Mouse (Mus musculus) neural tube, embryonic 10.5 days (tissue): ENCODE results near the gene Snn.

Experiments
- DNase-seq: peaks from one replicate; pipeline ENCODE4 v3.0.0-alpha.2; 2017; ENCODE audit warnings: low spot score; ENCODE audit errors: extremely low spot score

Gene Snn

DNA sequence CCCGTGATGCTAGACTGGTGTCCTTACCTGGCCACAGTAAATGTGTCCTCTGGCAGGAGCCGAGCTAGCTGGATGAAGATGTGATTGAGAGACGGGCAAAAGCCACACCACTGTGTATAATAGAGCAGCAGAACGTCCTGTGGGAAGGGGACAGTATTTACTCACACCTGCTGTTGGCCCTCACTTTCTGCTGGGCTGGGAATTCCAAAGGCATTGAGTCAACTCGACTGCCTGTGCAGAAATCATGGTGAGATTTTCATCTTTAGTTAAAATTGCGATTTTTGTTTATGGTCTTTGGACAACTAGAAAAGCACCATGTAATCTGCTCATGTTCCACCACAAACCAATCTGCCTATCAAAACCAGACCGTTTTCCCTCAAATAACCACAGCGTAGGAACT, 23.4 kb downstream of the Snn start:
- DNase-seq = no peak

DNA sequence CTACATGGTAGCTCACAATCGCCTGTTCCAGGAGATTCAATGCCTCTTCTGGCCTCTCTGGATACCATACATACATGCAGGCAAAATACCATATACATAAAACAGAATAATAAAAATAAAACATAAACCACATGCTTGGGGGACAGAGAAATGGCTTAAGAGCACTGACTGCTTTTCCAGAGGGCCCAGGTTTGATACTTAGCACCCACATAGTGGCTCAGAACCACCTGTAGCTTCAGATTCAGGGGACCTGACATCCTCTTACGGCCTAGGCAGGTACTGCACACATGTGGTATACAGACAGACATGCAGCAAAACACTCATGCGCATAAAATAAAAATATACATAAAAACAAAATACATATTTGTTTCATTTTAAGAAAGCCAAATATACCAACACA, 25.6 kb downstream of the Snn start:
- DNase-seq = no peak

DNA sequence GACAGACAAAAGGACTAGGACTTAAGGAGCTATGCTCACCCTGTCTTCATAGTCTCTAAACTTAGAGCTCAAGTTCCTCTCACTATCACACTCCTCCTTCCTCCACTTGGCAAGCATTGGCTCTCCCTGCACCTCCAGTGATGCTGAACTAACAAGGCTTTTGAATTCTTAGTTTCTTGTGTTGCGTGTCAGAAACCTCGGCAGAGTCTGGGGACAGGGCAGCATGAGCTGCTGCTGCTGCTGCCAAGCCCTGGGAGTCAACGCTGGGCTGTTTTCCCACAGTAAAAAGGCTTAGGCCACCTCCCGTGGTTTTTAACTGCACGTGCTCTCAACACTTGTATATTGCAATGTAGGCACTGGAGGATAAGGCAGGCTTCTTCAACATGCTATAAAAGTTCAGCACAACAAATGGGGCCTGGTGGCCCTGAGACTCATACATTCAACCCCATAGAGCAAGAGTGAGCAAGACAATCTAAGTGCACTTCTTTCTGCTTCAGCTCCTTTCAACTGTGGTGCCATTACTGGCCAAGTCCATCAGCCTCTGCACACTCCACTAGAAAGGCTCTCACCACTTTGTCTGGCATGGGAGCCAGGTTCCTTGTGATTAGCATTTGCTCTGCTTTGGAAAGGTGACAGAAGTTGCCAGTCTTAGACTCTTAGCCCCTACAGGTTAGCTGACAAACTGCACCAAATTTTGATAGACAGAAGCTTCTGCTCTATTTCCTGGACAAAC, 26.3 kb downstream of the Snn start:
- no peak for DNase-seq

DNA sequence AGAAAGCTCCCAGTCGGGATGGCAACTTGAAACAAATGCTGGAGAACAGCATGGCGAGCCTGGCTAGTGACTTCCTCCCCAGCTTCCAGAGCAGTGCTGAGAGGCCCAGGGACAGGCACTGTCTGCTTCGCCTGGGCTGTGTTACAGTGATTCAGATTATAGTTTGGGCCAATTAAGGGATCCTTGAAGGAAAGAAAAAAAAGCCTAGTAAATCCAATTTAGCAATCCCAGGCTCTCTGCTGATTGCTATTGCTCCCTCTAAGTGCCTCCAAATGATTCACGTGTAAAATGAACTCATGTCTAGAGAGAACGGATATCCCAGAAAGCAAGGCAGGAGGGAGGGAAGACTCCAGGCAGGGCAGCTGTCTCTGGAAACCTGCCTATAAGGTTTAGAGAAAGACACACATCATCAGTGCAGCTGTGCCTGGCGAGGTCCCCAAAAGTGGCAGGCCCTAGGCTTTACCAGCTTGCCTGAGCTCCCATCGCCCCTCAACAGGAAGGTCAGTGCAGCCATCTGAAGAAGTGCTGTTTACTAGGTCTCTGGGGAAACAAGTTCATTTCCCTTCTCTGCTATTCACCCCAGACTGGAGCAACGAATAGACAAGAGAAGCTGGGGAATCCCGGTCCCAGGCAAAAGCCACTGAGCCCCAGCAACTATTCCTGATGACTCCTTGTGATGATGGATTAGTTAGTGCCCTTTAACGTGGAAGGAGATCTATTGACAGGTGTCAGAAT, 30.3 kb downstream of the Snn start:
- DNase-seq = no peak

DNA sequence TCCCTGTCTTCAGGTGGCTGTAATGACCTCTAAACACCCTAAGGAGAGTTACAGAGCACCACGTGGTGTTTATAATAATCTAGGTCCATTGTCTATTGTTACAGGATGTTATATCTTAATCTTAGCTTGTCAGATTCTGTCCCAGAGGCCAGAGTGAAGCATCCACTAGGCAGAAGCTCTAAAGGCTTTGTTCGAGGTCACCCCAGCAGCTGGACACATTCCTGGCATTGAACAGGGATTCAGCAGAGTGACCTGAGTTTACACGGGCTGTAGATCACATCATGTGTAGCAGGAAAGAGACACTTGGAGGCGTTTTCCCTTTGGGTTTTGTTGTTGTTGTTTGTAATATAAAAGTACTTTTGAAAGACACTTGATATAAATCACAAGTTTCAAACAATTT, 31.3 kb downstream of the Snn start:
- DNase-seq = no peak

DNA sequence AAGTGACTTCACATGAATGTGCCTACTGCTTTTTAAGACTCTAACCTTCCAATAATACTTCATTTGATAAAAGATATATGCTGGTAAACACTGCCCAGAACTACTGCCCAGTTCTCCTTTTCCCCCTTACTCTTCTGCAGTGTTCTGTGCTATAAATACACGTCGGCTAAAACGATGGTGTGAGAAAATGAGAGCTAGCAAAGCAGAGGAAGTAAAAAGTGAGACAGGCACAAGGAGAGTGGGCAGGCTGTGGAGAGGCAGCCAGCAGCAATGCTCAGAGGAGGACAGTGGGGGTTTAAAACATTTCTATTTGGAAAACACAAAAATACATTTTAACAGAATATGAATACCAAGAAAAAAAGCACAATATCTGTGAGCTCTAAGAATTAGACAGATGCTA, 31.8 kb downstream of the Snn start:
- DNase-seq = no peak

DNA sequence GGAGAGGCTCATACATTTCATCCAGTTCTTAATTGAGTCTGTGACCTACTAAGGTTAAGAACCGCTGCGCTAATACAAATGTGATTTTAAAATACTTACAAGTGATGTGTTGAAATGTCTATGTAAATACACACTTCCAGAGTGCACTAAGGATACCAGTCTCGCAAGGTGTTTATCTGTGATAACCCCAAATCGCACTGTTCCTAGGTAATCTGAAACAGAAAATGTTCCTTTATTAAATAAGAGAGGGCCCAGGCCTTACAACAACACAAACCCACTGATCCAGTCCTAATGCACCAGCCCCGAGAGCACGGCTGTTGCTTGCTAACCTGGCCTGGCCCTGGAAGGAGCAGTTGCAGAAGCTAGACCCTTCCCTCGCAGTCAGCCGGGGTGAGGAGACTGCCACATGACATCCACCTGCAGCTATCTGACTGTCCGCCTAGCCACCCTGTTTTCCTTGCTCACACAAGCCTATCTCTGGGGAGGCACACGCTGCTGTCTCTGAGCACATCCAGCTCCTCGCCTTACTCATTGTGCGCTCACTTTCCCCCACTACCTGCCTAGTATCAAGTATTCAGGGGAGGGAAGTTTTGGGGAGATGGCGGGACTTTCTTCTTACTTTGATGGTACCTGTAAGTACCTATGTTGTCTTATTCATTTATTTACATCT, 33.1 kb downstream of the Snn start:
- no peak for DNase-seq

DNA sequence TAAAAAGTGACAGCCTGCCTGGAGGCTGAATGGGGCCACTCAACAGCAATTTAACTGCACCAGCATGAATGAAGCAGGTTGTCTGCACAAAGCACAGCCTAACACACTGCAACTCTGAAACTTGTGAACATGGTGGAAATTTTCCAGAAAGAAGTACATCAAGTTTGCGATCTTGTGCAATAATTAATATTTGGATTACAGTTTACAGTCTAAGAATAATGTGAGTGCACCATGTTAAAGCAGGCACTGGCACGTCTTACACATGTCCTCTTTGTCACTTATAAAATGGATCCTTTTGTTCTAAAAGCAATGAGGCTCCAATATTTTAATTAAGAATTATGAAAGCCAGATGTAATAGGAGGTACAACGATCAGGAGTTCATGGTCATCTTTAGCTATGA, 36.6 kb downstream of the Snn start:
- no peak for DNase-seq

DNA sequence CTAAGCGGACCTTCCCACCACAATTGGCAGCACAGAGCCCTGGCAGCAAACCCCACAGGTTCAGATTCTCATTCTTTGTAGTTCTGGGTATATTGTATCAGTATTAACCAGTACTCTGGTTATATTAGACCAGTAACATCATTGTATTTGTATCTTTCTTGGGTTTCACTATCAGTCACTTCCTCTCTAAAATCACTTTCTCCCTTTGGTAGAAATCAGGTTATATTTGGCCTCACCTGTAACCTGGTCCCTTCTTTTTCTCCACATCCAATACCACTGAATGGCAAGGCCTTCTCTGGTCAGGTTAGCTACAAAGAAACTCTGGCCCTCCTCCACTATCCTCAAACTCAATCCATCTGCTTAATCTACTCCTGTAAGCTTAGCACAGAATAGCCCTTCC, 44.2 kb downstream of the Snn start:
- no peak for DNase-seq

DNA sequence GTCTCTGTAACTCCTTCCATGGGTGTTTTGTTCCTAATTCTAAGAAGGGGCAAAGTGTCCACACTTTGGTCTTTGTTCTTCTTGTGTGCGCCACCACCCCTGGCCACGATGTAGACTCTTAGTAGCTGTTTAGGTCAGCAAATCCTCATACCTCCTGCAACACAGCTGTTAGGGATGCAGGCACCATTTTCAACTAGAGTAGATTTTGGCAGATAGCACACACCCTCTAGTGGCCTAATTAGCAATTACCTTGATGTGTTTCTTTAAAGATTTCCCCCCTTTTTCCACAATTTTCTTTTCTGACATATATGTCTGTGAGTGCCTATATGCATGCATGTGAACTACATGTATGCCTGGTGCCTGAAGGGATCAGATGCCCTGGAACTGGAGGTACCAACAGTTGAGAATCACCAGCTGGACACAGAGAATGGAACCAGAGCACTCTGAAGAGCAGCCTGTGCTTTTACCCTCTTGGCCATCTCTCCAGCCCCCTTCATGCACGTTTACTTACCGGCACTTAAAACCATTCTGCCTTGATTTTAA, 48.5 kb downstream of the Snn start:
- DNase-seq = no peak

DNA sequence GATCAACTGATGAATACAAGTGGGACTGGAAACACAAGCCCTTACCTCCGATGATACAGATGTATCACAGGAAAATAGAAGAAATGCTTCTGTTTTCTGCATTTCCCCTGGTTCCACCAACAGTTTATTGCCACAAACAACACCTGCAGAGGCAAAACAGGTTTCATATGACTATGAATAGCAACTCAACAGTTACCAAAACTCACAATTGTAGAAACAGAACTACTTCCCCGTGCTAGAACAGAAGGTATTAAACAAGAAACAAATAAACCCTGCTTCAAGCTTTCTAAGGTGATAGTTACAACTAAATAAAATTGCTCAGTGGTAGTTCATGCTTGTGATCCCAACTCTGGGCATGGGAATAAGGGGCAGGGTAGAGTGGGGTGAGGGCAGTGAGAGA, 61.9 kb downstream of the Snn start:
- DNase-seq = no peak

DNA sequence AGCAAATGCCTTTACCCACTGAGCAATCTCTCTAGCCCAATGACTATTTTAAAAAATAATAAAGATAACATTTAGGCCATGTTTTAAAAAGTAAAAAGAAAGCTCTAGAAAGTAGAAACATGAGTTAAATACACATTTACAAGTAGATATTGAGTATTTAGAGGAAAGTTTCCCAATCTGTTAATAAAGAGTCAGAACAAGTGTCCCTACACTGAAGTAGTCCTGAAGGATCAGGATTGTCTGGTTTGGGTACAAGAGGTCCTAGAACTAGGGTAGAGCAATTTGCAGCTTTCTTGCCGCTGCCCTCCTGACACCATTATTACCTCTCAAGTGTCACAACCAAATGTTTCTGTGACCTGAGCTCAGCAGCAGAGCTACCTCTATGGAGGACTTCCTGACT, 63.4 kb downstream of the Snn start:
- no peak for DNase-seq
